Mouse (Mus musculus): ENCODE measurements around the gene Csnk1g1. TPM values are rescaled to one million over a fixed set of nuclear protein-coding genes. Genes with fewer than 3 reads are reported as not detected.

Gene Csnk1g1
- total RNA-seq, 1 experiment from 2014 or later, result 18.8 TPM

DNA sequence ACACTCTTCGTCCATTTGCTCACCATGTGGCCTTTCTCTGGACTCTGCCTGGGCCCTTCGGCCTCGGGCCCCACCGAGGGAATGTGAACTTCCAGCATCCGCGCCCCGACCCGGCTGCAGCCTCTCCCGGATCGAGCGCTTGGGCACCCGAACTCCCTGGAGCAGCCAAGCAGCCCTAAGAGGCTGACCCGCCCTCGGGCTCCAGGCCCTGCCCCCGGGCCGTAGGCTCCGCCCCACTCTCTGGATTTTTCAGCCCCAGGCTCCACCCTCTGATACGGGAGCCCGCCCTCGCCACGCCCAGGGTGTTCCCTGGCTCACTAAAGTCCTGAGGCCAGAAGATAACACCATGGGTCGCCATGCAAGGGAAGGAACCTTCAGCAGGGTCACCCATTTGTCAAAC is 160.9 kb downstream of the Csnk1g1 start, which contains the start of gene Snx22:
Gene Snx22 (minus strand): TSS at position 137 of the 400 bp plus-strand sequence.
- DNase-seq, result peak; percentile 95

GRCm38 (mm10) chr9:66070151-66070550 is 161.4 kb downstream of the Csnk1g1 start:
- DNase-seq, result no peak

- no peak for DNase-seq
These were observed 164.0 kb downstream of the Csnk1g1 start for GRCm38 (mm10) chr9:66072754-66073153.

- no peak for DNase-seq
These were observed 169.3 kb downstream of the Csnk1g1 start for GRCm38 (mm10) chr9:66078072-66078471.

DNA sequence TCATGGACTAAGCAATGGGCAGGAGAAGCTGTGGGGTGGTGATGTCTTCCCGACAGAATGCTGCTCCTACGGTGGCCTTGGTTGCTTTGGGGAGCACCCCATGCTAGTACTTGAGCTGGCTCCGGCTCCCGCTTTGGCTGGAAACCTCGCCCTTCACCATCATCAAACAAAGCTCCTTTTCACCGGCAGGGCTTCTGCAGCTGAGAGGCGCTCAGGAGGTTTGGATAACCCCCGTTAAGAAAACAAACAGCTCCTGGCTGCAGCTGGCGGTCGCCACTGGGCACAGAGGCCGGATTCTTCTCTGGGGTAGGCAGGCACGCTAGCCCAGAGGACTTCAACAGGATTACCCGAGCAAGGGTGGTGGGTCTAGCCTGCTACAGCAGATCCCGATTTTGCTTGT is 169.8 kb downstream of the Csnk1g1 start:
- DNase-seq, result no peak

GRCm38 (mm10) chr9:66080804-66081459 is 172.2 kb downstream of the Csnk1g1 start:
- DNase-seq, result no peak

DNA sequence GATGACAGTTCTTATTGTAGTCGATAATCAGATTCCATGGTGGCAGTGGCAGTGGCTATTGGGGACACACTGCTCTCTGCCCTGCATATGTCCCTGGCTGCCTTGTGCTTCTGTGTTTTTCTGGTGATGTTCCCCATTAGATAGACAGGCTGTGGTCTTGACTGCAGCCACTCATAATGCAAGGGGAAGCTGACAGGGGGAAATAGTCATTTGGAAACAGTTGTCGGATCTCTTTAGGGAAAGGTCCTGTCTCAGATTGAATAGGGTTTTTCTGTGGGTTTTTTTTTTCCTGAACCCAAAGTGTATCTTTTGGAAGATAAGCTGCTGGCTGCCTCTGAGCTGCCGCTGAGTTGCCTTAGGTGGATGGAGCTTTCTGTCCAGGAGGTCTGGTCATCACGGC is 173.3 kb downstream of the Csnk1g1 start:
- no peak for DNase-seq

- no peak for DNase-seq
These were observed 175.4 kb downstream of the Csnk1g1 start for GRCm38 (mm10) chr9:66084171-66084570.

- DNase-seq, result no peak
These were observed 178.3 kb downstream of the Csnk1g1 start for GRCm38 (mm10) chr9:66087062-66087461.

DNA sequence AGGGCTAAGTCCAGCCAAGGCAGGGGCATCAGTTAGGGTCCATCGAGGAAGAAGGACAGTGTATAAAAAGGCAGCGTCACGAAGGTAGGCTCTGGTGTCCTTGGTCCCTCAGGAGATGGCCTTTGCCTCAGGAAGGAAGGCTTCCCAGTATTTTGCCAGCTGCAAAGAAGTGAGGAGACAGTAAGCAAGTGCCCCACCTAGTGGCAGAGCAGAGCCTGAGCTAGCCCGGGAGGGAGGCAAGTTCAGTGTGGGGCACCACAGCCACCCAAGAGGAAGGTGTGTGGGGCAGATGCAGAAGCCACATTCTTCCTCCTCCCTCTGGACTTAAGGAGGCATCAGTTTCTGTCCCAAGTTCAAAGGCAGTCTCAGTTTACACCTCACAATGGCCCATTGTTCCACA is 179.7 kb downstream of the Csnk1g1 start:
- DNase-seq, result peak; percentile 84

DNA sequence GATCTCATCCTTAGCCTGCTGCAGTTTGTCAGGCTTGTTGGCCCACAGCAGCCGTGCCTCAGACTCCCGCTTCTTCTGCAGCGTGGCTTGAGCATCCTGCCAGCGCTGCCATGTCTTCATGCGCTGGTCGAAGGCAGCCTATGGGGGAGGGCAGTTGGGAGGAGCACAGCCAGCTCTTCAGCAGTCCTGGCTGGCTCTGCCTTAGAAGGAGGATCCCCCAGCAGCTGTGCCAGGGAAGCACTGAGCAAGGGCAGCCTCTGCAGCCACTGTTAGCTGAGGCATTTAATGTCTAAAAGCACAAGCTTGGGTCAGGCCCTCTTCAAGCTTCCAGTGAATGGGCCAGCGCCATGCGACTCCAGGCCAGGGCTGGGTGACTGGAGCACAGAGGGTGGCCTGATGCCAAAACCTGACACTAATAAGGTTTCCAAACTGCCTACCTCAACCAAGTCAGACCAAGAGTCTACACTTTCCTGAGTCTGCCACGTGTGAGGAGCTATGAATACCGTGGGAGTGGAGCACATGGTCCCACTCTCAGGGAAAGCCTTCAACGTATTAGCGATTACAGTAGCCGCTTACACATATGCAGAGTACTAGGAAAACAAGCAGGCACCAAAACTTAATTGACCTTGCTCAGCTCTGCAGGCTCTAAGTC is 182.0 kb downstream of the Csnk1g1 start:
- peak; percentile 56 for DNase-seq

- peak; percentile 50 for DNase-seq
These were observed 182.9 kb downstream of the Csnk1g1 start for GRCm38 (mm10) chr9:66091327-66092231.

GRCm38 (mm10) chr9:66092664-66093063 is 183.9 kb downstream of the Csnk1g1 start:
- DNase-seq, result no peak

Other genes starting within 250 kb of the Csnk1g1 start
- gene Oaz2, start 240.9 kb upstream of the Csnk1g1 start, total RNA-seq (2021), result 133 and 148 TPM in 2 replicates
- 35.8 and 36.4 TPM in 2 replicates for gene Zfp609, start 81.4 kb upstream of the Csnk1g1 start, total RNA-seq (2021)
- gene Pclaf, start 18.7 kb upstream of the Csnk1g1 start, total RNA-seq (2021), result 16.7 and 19.6 TPM in 2 replicates
- gene Trip4, start 130 bp upstream of the Csnk1g1 start, total RNA-seq (2021), result 28.1 and 32.7 TPM in 2 replicates
- 322 and 341 TPM in 2 replicates for gene Ppib, start 151.3 kb downstream of the Csnk1g1 start, total RNA-seq (2021)
- gene Snx22, start 160.8 kb downstream of the Csnk1g1 start, total RNA-seq (2021), result 1.2 and 2.3 TPM in 2 replicates
- gene Snx1, start 217.7 kb downstream of the Csnk1g1 start, total RNA-seq (2021), result 85.3 and 88.2 TPM in 2 replicates
- gene Ciao2a, start 217.7 kb downstream of the Csnk1g1 start, total RNA-seq (2021), result 80.7 and 86.2 TPM in 2 replicates
- gene Dapk2, start 249.3 kb downstream of the Csnk1g1 start, total RNA-seq (2021), result 9.2 and 9.6 TPM in 2 replicates

Measured in adrenal gland, postnatal 14 days (tissue).